Mouse (Mus musculus): ENCODE measurements at regions not wholly inside any gene's neighbourhood (a gene's known extent, or its start where the extent isn't known, plus 50 kb on each side); places are given as distances from the start of the nearest gene placed in this dataset.

GRCm38 (mm10) chr9:14203307-14203695 lies 71.6 kb upstream of the Sesn3 start:
- Histone ChIP-seq H3K4me1 (ENCODE audit: control insufficient read depth, insufficient read depth, low read length) (peaks cover 4% of the 10 kb centered on the region), H3K27me3 (ENCODE audit: control insufficient read depth, insufficient read depth, low read length) (no peaks in the 10 kb centered on the region; the same call in 1 of the 2 replicates), H3K9ac (ENCODE audit: low read depth, low read length) (no peak overlapping the region), H3K4me3 (no peak overlapping the region), H3K27ac (no peak overlapping the region), H3K79me2 (replicated peaks; ENCODE audit: control insufficient read depth, insufficient read depth, low read length) (no peaks in the 10 kb centered on the region), H3K36me3 (ENCODE audit: control insufficient read depth, insufficient read depth, low read length) (no peaks in the 10 kb centered on the region)
- TF ChIP-seq CTCF (IDR thresholded peaks at IDR 0.05) (no peak), POLR2A (IDR thresholded peaks at IDR 0.05; ENCODE audit: insufficient read depth, low read depth, low read length) (no peak), EP300 (IDR thresholded peaks at IDR 0.05; ENCODE audit: insufficient read depth, low read depth, low read length) (no peak)
- intact Hi-C loops (cut with DNase I), result no loop called here
- 77% methylated on average over 2 of the region's 2 CpGs for WGBS
- no peak for DNase-seq

- H3K27me3 ChIP-seq (ENCODE audit: control insufficient read depth, insufficient read depth, low read length), result no peaks in the 10 kb centered on the region; the same call in 1 of the 2 replicates
- WGBS, result 76% methylated on average over 11 of the region's 11 CpGs
- no peaks in the 10 kb centered on the region for H3K36me3 ChIP-seq (ENCODE audit: control insufficient read depth, insufficient read depth, low read length)
- H3K79me2 ChIP-seq (replicated peaks; ENCODE audit: control insufficient read depth, insufficient read depth, low read length), result no peaks in the 10 kb centered on the region
- TF ChIP-seq POLR2A (IDR thresholded peaks at IDR 0.05; ENCODE audit: insufficient read depth, low read depth, low read length), result no peak
- TF ChIP-seq CTCF (IDR thresholded peaks at IDR 0.05), result no peak
- no peak for TF ChIP-seq EP300 (IDR thresholded peaks at IDR 0.05; ENCODE audit: insufficient read depth, low read depth, low read length)
- H3K27ac ChIP-seq, result no peak overlapping the region
- no peak overlapping the region for H3K9ac ChIP-seq (ENCODE audit: low read depth, low read length)
- H3K4me3 ChIP-seq, result no peak overlapping the region
- peaks cover 4% of the 10 kb centered on the region for H3K4me1 ChIP-seq (ENCODE audit: control insufficient read depth, insufficient read depth, low read length)
- intact Hi-C loops (cut with DNase I), result no loop called here
- no peak for DNase-seq
Observed at GRCm38 (mm10) chr9:14203768-14204416, 71.0 kb upstream of the Sesn3 start.

- Histone ChIP-seq H3K4me3 (no peak overlapping the region), H3K27me3 (ENCODE audit: control insufficient read depth, insufficient read depth, low read length) (no peaks in the 10 kb centered on the region; the same call in 1 of the 2 replicates), H3K9ac (ENCODE audit: low read depth, low read length) (no peak overlapping the region), H3K27ac (no peak overlapping the region), H3K79me2 (replicated peaks; ENCODE audit: control insufficient read depth, insufficient read depth, low read length) (no peaks in the 10 kb centered on the region), H3K36me3 (ENCODE audit: control insufficient read depth, insufficient read depth, low read length) (no peaks in the 10 kb centered on the region), H3K4me1 (ENCODE audit: control insufficient read depth, insufficient read depth, low read length) (peaks cover 4% of the 10 kb centered on the region)
- WGBS, result 92% methylated on average over 1 of the region's 1 CpGs
- intact Hi-C loops (cut with DNase I), result loop anchor here (5.0 kb wide), 1 partner anchor 72 kb away; the partner anchor contains the start of gene Sesn3
- TF ChIP-seq EP300 (IDR thresholded peaks at IDR 0.05; ENCODE audit: insufficient read depth, low read depth, low read length) (no peak), POLR2A (IDR thresholded peaks at IDR 0.05; ENCODE audit: insufficient read depth, low read depth, low read length) (no peak), CTCF (IDR thresholded peaks at IDR 0.05) (no peak)
- DNase-seq, result no peak
Observed at GRCm38 (mm10) chr9:14204817-14205216, 70.0 kb upstream of the Sesn3 start.

- peak overlapping the region; percentile 49 for H3K27ac ChIP-seq
- peaks cover 4% of the 10 kb centered on the region for H3K4me1 ChIP-seq (ENCODE audit: control insufficient read depth, insufficient read depth, low read length)
- H3K27me3 ChIP-seq (ENCODE audit: control insufficient read depth, insufficient read depth, low read length), result no peaks in the 10 kb centered on the region
- WGBS, result 65% methylated on average over 16 of the region's 16 CpGs
- H3K36me3 ChIP-seq (ENCODE audit: control insufficient read depth, insufficient read depth, low read length), result no peaks in the 10 kb centered on the region
- no peaks in the 10 kb centered on the region for H3K79me2 ChIP-seq (replicated peaks; ENCODE audit: control insufficient read depth, insufficient read depth, low read length)
- intact Hi-C loops (cut with DNase I), result loop anchor here (5.0 kb wide), 1 partner anchor 70 kb away; the partner anchor contains the start of gene Sesn3
- H3K9ac ChIP-seq (ENCODE audit: low read depth, low read length), result no peak overlapping the region
- TF ChIP-seq CTCF (IDR thresholded peaks at IDR 0.05), result no peak
- no peak for TF ChIP-seq POLR2A (IDR thresholded peaks at IDR 0.05; ENCODE audit: insufficient read depth, low read depth, low read length)
- TF ChIP-seq EP300 (IDR thresholded peaks at IDR 0.05; ENCODE audit: insufficient read depth, low read depth, low read length), result no peak
- DNase-seq, result peak in 1 of 2 experiments; percentile 22
- H3K4me3 ChIP-seq, result no peak overlapping the region
Observed at GRCm38 (mm10) chr9:14206838-14207560, 67.9 kb upstream of the Sesn3 start.

GRCm38 (mm10) chr9:14207561-14207936 lies 67.3 kb upstream of the Sesn3 start:
- H3K27ac ChIP-seq, result peak overlapping the region; percentile 49
- H3K36me3 ChIP-seq (ENCODE audit: control insufficient read depth, insufficient read depth, low read length), result no peaks in the 10 kb centered on the region
- peak in 1 of 2 experiments; percentile 36 for DNase-seq
- no peaks in the 10 kb centered on the region for H3K79me2 ChIP-seq (replicated peaks; ENCODE audit: control insufficient read depth, insufficient read depth, low read length)
- WGBS, result 39% methylated on average over 3 of the region's 3 CpGs
- no peaks in the 10 kb centered on the region for H3K27me3 ChIP-seq (ENCODE audit: control insufficient read depth, insufficient read depth, low read length)
- TF ChIP-seq EP300 (IDR thresholded peaks at IDR 0.05; ENCODE audit: insufficient read depth, low read depth, low read length), result 0 out of 2 replicates have a peak, but pooled peaks have one; percentile 10
- no peak for TF ChIP-seq CTCF (IDR thresholded peaks at IDR 0.05)
- H3K4me3 ChIP-seq, result no peak overlapping the region
- peaks cover 4% of the 10 kb centered on the region for H3K4me1 ChIP-seq (ENCODE audit: control insufficient read depth, insufficient read depth, low read length)
- H3K9ac ChIP-seq (ENCODE audit: low read depth, low read length), result no peak overlapping the region
- intact Hi-C loops (cut with DNase I), result loop anchor here (5.0 kb wide), 1 partner anchor 70 kb away; the partner anchor contains the start of gene Sesn3

GRCm38 (mm10) chr9:14213283-14213682 lies 61.6 kb upstream of the Sesn3 start:
- Histone ChIP-seq H3K4me3 (no peak overlapping the region), H3K79me2 (replicated peaks; ENCODE audit: control insufficient read depth, insufficient read depth, low read length) (no peaks in the 10 kb centered on the region), H3K36me3 (ENCODE audit: control insufficient read depth, insufficient read depth, low read length) (no peaks in the 10 kb centered on the region), H3K27me3 (ENCODE audit: control insufficient read depth, insufficient read depth, low read length) (no peaks in the 10 kb centered on the region), H3K27ac (no peak overlapping the region), H3K4me1 (ENCODE audit: control insufficient read depth, insufficient read depth, low read length) (no peaks in the 10 kb centered on the region), H3K9ac (ENCODE audit: low read depth, low read length) (no peak overlapping the region)
- DNase-seq, result no peak
- 73% methylated on average over 2 of the region's 2 CpGs for WGBS
- TF ChIP-seq POLR2A (IDR thresholded peaks at IDR 0.05; ENCODE audit: insufficient read depth, low read depth, low read length) (no peak), CTCF (IDR thresholded peaks at IDR 0.05) (no peak), EP300 (IDR thresholded peaks at IDR 0.05; ENCODE audit: insufficient read depth, low read depth, low read length) (no peak)
- intact Hi-C loops (cut with DNase I), result no loop called here

Measured in heart, adult 2 months (tissue).